Mouse (Mus musculus) G1E (cell line): ENCODE measurements around the gene Lyar.

Experiments
- CTCF ChIP-seq: IDR thresholded peaks from 2 replicates; pipeline ENCODE4 v1.5.1; 2012; ENCODE audit warnings: low read depth, low read length, inconsistent platforms, mixed read lengths
- GATA1 ChIP-seq: IDR thresholded peaks from 2 replicates; pipeline ENCODE4 v1.6.1; 2012; ENCODE audit warnings: borderline replicate concordance, low read length, inconsistent platforms, mixed read lengths
- GATA2 ChIP-seq: IDR thresholded peaks from 2 replicates; pipeline ENCODE4 v1.6.1; 2012; ENCODE audit warnings: low read depth, low read length, inconsistent platforms, borderline replicate concordance
- POLR2AphosphoS5 ChIP-seq: IDR thresholded peaks from 2 replicates; pipeline ENCODE4 v1.6.1; 2012; ENCODE audit warnings: low read depth, low read length, inconsistent platforms; ENCODE audit not compliant: insufficient replicate concordance
- TAL1 ChIP-seq: conservative IDR thresholded peaks from 2 replicates; pipeline ENCODE4 v1.6.1; 2012; ENCODE audit warnings: low read depth, low read length, inconsistent platforms, mixed read lengths

DNA sequence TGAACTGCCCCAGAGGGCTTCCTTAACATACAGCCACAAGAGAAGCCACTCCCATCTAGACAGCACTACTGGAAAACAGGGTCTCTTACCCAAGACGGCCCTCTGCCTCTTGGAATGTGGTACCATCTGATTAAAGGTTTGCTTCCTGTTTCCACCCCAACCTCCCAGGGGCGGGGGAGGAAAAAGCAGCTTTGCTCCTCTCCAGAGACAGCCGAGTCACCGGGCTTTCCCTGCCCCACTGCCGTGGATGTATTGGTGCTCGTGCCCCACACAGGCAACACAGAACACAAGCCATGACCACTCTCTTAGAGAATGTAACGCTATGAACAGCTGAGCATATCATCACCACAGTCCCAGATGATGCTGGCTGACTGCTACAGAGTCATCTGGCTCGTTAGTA, 11.3 kb upstream of the Lyar start:
- no peak for TF ChIP-seq CTCF
- no peak for TF ChIP-seq GATA2
- TF ChIP-seq GATA1: no peak
- no peak for TF ChIP-seq TAL1
- TF ChIP-seq POLR2AphosphoS5: no peak
